ENCODE assay signal across 9 mouse cellular contexts in genomic region chr4:139967922-139968321, GRCm38 (mm10). TPM values are rescaled to one million over a fixed set of nuclear protein-coding genes. Genes with fewer than 3 reads are reported as not detected.
DNase-seq lines count a peak whose midpoint lies in the region; ATAC-seq and TF ChIP-seq lines count a peak whose summit lies in the region.
"Had no signal": no experiment of that assay in that cellular context is flagged by ENCODE, and none has a peak within 500 bp of the region (broad histone marks: within the 10 kb centered on the region; RNA-seq: fewer than 3 reads in every experiment).

TSS of gene Klhdc7a (minus strand) at chr4:139968026.

- H3K4me2 ChIP-seq in kidney, embryonic 14.5 days (replicated peaks; ENCODE audit: low read depth, low read length): peak within 1 kb of the TSS; percentile 34
- H3K4me2 ChIP-seq in limb, embryonic 14.5 days (replicated peaks; ENCODE audit: low read depth, low read length, severe bottlenecking): no peak within 1 kb of the TSS
- H3K4me2 ChIP-seq: midbrain, embryonic 12.5 days had no signal

- H3K4me3 ChIP-seq in heart, adult 2 months: no peak within 1 kb of the TSS
- peak within 1 kb of the TSS; percentile 12 for H3K4me3 ChIP-seq in kidney, embryonic 14.5 days (ENCODE audit: low read length)
- no peak within 1 kb of the TSS for H3K4me3 ChIP-seq in limb, embryonic 14.5 days (replicated peaks; ENCODE audit: low read length)
- H3K4me3 ChIP-seq: midbrain, embryonic 12.5 days had no signal

- 0 out of 2 replicates have a peak, but pooled peaks have one; percentile 63 for TF ChIP-seq EP300 in heart, adult 2 months (IDR thresholded peaks at IDR 0.05; ENCODE audit: insufficient read depth, low read depth, low read length)

- peak; percentile 93 for DNase-seq in adrenal gland, postnatal 10 days
- peak; percentile 57 for DNase-seq in cerebellum, adult 9-11 months
- peak; percentile 73 to 84 for DNase-seq in heart, adult 2 months
- DNase-seq in limb, embryonic 14.5 days (ENCODE audit: low spot score): peak; percentile 65
- peak; percentile 56 for DNase-seq in right cerebral cortex, adult 18-20 months
- DNase-seq in thymus, postnatal 10 days (ENCODE audit: low spot score in 2 of 2): no peak
- DNase-seq in spleen, adult 12 weeks (ENCODE audit: low spot score): no peak

- no peaks in the 10 kb centered on the region for H3K79me2 ChIP-seq in heart, adult 2 months (replicated peaks; ENCODE audit: control insufficient read depth, insufficient read depth, low read length)

- WGBS in heart, adult 2 months: 28% methylated on average over 4 of the region's 4 CpGs
- WGBS in kidney, embryonic 14.5 days: 18% methylated on average over 4 of the region's 4 CpGs
- WGBS in limb, embryonic 14.5 days: 31% methylated on average over 4 of the region's 4 CpGs

- no peaks in the 10 kb centered on the region for H3K36me3 ChIP-seq in heart, adult 2 months (ENCODE audit: control insufficient read depth, insufficient read depth, low read length)
- H3K36me3 ChIP-seq in kidney, embryonic 14.5 days (ENCODE audit: control insufficient read depth, insufficient read depth, low read length): no peaks in the 10 kb centered on the region
- no peaks in the 10 kb centered on the region for H3K36me3 ChIP-seq in limb, embryonic 14.5 days (ENCODE audit: control insufficient read depth, insufficient read depth, low read length)
- H3K36me3 ChIP-seq: midbrain, embryonic 12.5 days had no signal

- peak within 1 kb of the TSS; percentile 76 for H3K27ac ChIP-seq in heart, adult 2 months
- H3K27ac ChIP-seq in kidney, embryonic 14.5 days (ENCODE audit: low read depth, low read length): peak within 1 kb of the TSS; percentile 89
- no peak within 1 kb of the TSS for H3K27ac ChIP-seq in limb, embryonic 14.5 days (replicated peaks; ENCODE audit: low read depth, low read length)
- H3K27ac ChIP-seq: midbrain, embryonic 12.5 days had no signal

- intact Hi-C loops in heart, adult 2 months (cut with DNase I): no loop called here

- no peak for TF ChIP-seq CTCF in heart, adult 2 months (IDR thresholded peaks at IDR 0.05)

- TF ChIP-seq POLR2A in heart, adult 2 months (IDR thresholded peaks at IDR 0.05; ENCODE audit: insufficient read depth, low read depth, low read length): no peak
- no peak for TF ChIP-seq POLR2A in limb, embryonic 14.5 days (IDR thresholded peaks at IDR 0.05; ENCODE audit: borderline replicate concordance, extremely low read depth, insufficient read depth, insufficient read length)

- 0 out of 2 replicates have a peak, but pooled peaks cover 2% of the 10 kb centered on the region for H3K4me1 ChIP-seq in heart, adult 2 months (ENCODE audit: control insufficient read depth, insufficient read depth, low read length)
- H3K4me1 ChIP-seq in kidney, embryonic 14.5 days (ENCODE audit: control insufficient read depth, insufficient read depth, low read length): peaks cover 16% of the 10 kb centered on the region; the same call in 1 of the 2 replicates
- H3K4me1 ChIP-seq in limb, embryonic 14.5 days (ENCODE audit: control insufficient read depth, insufficient read depth, low read length): peaks cover 4% of the 10 kb centered on the region

- peak; percentile 82 for ATAC-seq in kidney, embryonic 14.5 days (ENCODE audit: low FRiP score, low TSS enrichment)
- no peak; the same call in 1 of the 2 replicates for ATAC-seq in limb, embryonic 14.5 days (ENCODE audit: low FRiP score, low read depth)

- H3K27me3 ChIP-seq in heart, adult 2 months (ENCODE audit: control insufficient read depth, insufficient read depth, low read length): no peaks in the 10 kb centered on the region
- no peaks in the 10 kb centered on the region for H3K27me3 ChIP-seq in kidney, embryonic 14.5 days (ENCODE audit: control insufficient read depth, insufficient read depth, low read length)
- H3K27me3 ChIP-seq in limb, embryonic 14.5 days (ENCODE audit: control insufficient read depth, insufficient read depth, low read length): no peaks in the 10 kb centered on the region

- no peaks in the 10 kb centered on the region for H3K9me3 ChIP-seq in kidney, embryonic 14.5 days (ENCODE audit: control insufficient read depth, low read length)
- no peaks in the 10 kb centered on the region for H3K9me3 ChIP-seq in limb, embryonic 14.5 days (ENCODE audit: control insufficient read depth, low read length)
- H3K9me3 ChIP-seq: midbrain, embryonic 12.5 days had no signal

- no peak within 1 kb of the TSS for H3K9ac ChIP-seq in heart, adult 2 months (ENCODE audit: low read depth, low read length)
- peak within 1 kb of the TSS; percentile 23 for H3K9ac ChIP-seq in kidney, embryonic 14.5 days (ENCODE audit: low read depth, low read length)
- no peak within 1 kb of the TSS for H3K9ac ChIP-seq in limb, embryonic 14.5 days (ENCODE audit: low read depth, low read length, severe bottlenecking)
- H3K9ac ChIP-seq: midbrain, embryonic 12.5 days had no signal

RNA-seq across cellular contexts. Expression of gene Klhdc7a, which starts in this region (rescaled TPM):
- total RNA-seq in adrenal gland, postnatal 10 days (2021): 10 to 100 TPM; 23.0 to 36.0 TPM
- 1 to 10 TPM; 1.4 to 1.7 TPM for total RNA-seq in heart, adult 2 months (2021)
- polyA plus RNA-seq in heart, adult 2 months (2012; rRNA removed): 2.3 and 4.7 TPM in 2 replicates
- 2.0 and 4.1 TPM in 2 replicates for polyA plus RNA-seq in kidney, embryonic 14.5 days (2014; fragmentation: Nextera tagmentation; extraction: Ambion mirVana)
- 0.04 and 0.05 TPM in 2 replicates for polyA plus RNA-seq in limb, embryonic 14.5 days (2012; rRNA removed)
- 0.04 TPM in 2 replicates for polyA plus RNA-seq in limb, embryonic 14.5 days (2014; fragmentation: Nextera tagmentation; extraction: Ambion mirVana)

Comparison
In these comparisons a context has a peak if more than half of its experiments do, and no peak if none do; other contexts are left out.
1. RNA of gene Klhdc7a (total RNA-seq): 23.0 to 36.0 TPM in adrenal gland, postnatal 10 days; 1.4 to 1.7 TPM in heart, adult 2 months; every median in the first group is over 4 times any median in the second.
2. Peak in DNase-seq in limb, embryonic 14.5 days; RNA of the gene not detected or under 1 TPM.
3. DNase-seq: peak in adrenal gland, postnatal 10 days (single experiment), cerebellum, adult 9-11 months (single experiment), heart, adult 2 months (2 of 2) and right cerebral cortex, adult 18-20 months (single experiment); none in thymus, postnatal 10 days (0 of 2) and spleen, adult 12 weeks (single experiment).